Mouse (Mus musculus) CH12.LX (cell line): Measurements from ENCODE around the gene Bard1.
A peak's percentile ranks its signal among the peaks of the same experiment; 100 is the strongest.

Experiments
- CHD2 ChIP-seq: IDR thresholded peaks from 2 replicates; pipeline ENCODE4 v1.6.1; 2011; ENCODE audit warnings: low read length, improper control_type of control experiment
- CTCF ChIP-seq, 2 experiments: IDR thresholded peaks in 1 of 2; conservative IDR thresholded peaks in 1 of 2; 2 replicates each; pipeline ENCODE4 v1.5.1; 2011 to 2012; ENCODE audit warnings: low read depth in 2 of 2, low read length in 2 of 2, improper control_type of control experiment in 1 of 2, inconsistent platforms in 1 of 2, mild to moderate bottlenecking in 1 of 2, moderate library complexity in 1 of 2
- GABPA ChIP-seq: IDR thresholded peaks from 2 replicates; pipeline ENCODE4 v1.6.1; 2012; ENCODE audit warnings: low read depth, low read length, improper control_type of control experiment, inconsistent platforms; ENCODE audit not compliant: insufficient replicate concordance
- IRF4 ChIP-seq: IDR thresholded peaks from 2 replicates; pipeline ENCODE4 v1.6.1; 2014; ENCODE audit warnings: low read depth, mild to moderate bottlenecking, inconsistent platforms, low read length, improper control_type of control experiment
- MAFK ChIP-seq: IDR thresholded peaks from 2 replicates; pipeline ENCODE4 v1.6.1; 2011; ENCODE audit warnings: low read length, improper control_type of control experiment; ENCODE audit not compliant: insufficient replicate concordance
- MAX ChIP-seq: IDR thresholded peaks from 2 replicates; pipeline ENCODE4 v1.6.1; 2011; ENCODE audit warnings: low read length, improper control_type of control experiment
- MXI1 ChIP-seq: IDR thresholded peaks from 2 replicates; pipeline ENCODE4 v1.6.1; 2011; ENCODE audit warnings: mild to moderate bottlenecking, low read depth, low read length, improper control_type of control experiment
- POLR2A ChIP-seq: IDR thresholded peaks from 2 replicates; pipeline ENCODE4 v1.6.1; 2011; ENCODE audit warnings: low read depth, mild to moderate bottlenecking, improper control_type of control experiment, low read length
- POLR2AphosphoS2 ChIP-seq: IDR thresholded peaks from 2 replicates; pipeline ENCODE4 v1.6.1; 2011; ENCODE audit warnings: low read depth, low read length, improper control_type of control experiment
- ZKSCAN1 ChIP-seq: IDR thresholded peaks from 2 replicates; pipeline ENCODE4 v1.6.1; 2012; ENCODE audit warnings: low read depth, inconsistent platforms, low read length, improper control_type of control experiment, borderline replicate concordance
- ZNF384 ChIP-seq: IDR thresholded peaks from 2 replicates; pipeline ENCODE4 v1.6.1; 2012; ENCODE audit warnings: low read depth, low read length, improper control_type of control experiment, inconsistent platforms

- TF ChIP-seq ZKSCAN1 (no peak), POLR2AphosphoS2 (no peak), POLR2A (no peak), CTCF (conservative IDR thresholded peaks at IDR 0.05 in 1 of 2, IDR thresholded peaks at IDR 0.05 in 1 of 2; ENCODE audit: low read depth in 2 of 2, low read length in 2 of 2) (no peak), MXI1 (no peak), CHD2 (no peak), ZNF384 (no peak), GABPA (no peak), MAFK (no peak), IRF4 (peak; percentile 98), MAX (no peak)
Observed at GRCm38 (mm10) chr1:71115781-71116180, 12.8 kb upstream of the Bard1 start.
